Mouse (Mus musculus) limb, embryonic 10.5 days (tissue): ENCODE data around the gene Wars. TPM values are rescaled to one million over a fixed set of nuclear protein-coding genes. Genes with fewer than 3 reads are reported as not detected.
A peak's percentile ranks its signal among the peaks of the same experiment; 100 is the strongest.

ENCODE experiments used
- DNase-seq: peaks from one replicate; pipeline ENCODE4 v3.0.0-alpha.2; 2017; ENCODE audit warnings: low spot score
- H3K27ac ChIP-seq: fragments of 300-500 bp; sonication (generic); 2 replicates; pipeline ENCODE4 v1.5.1; 2016; ENCODE audit warnings: mild to moderate bottlenecking
- H3K27me3 ChIP-seq: fragments of 300-500 bp; sonication (generic); 2 replicates; pipeline ENCODE4 v1.6.1; 2016; ENCODE audit warnings: low read depth, mild to moderate bottlenecking; ENCODE audit not compliant: poor library complexity, severe bottlenecking
- H3K36me3 ChIP-seq: fragments of 300-500 bp; sonication (generic); 2 replicates; pipeline ENCODE4 v1.6.1; 2016; ENCODE audit warnings: mild to moderate bottlenecking, moderate library complexity
- H3K4me1 ChIP-seq: fragments of 300-500 bp; sonication (generic); 2 replicates; pipeline ENCODE4 v1.6.1; 2016
- H3K4me3 ChIP-seq: fragments of 300-500 bp; sonication (generic); 2 replicates; pipeline ENCODE4 v1.5.1; 2016; ENCODE audit warnings: mild to moderate bottlenecking, moderate library complexity
- H3K9me3 ChIP-seq: fragments of 300-500 bp; sonication (generic); replicated peaks from 2 replicates; pipeline ENCODE4 v1.6.1; 2016; ENCODE audit warnings: mild to moderate bottlenecking
- WGBS: fragments of 180-500 bp; shearing (Covaris S2); methylation state at CpG from one replicate; pipeline ENCODE4 v1.1.7; 2016; 5-methylcytosine and 5-hydroxymethylcytosine counted together
- polyA plus RNA-seq: library from polyadenylated mRNA; unstranded; fragments of >200 nt; fragmentation: Nextera tagmentation; extraction: Ambion mirVana; gene quantifications from 2 replicates; pipeline ENCODE4 v1.2.1, GENCODE M21; 2016

The Wars gene
- polyA plus RNA-seq, 1 experiment from 2014 or later, result 138 TPM

- no peak overlapping the region for H3K27ac ChIP-seq
- 82% methylated on average over 9 of the region's 11 CpGs for WGBS
- no peaks in the 10 kb centered on the region for H3K27me3 ChIP-seq
- no peak for DNase-seq
- H3K4me1 ChIP-seq, result peaks cover 18% of the 10 kb centered on the region
- H3K36me3 ChIP-seq, result peaks cover 3% of the 10 kb centered on the region; the same call in 1 of the 2 replicates
- no peaks in the 10 kb centered on the region for H3K9me3 ChIP-seq
- no peak overlapping the region for H3K4me3 ChIP-seq
Observed at GRCm38 (mm10) chr12:108926606-108927111, 32.7 kb upstream of the Wars start.

- Histone ChIP-seq H3K4me1 (peaks cover 54% of the 10 kb centered on the region), H3K27me3 (no peaks in the 10 kb centered on the region), H3K4me3 (no peak overlapping the region), H3K36me3 (peaks cover 9% of the 10 kb centered on the region), H3K27ac (peak overlapping the region; percentile 63; the same call in 1 of the 2 replicates), H3K9me3 (no peaks in the 10 kb centered on the region)
- no peak for DNase-seq
- 78% methylated on average over 4 of the region's 4 CpGs for WGBS
Observed at GRCm38 (mm10) chr12:108918753-108919152, 24.8 kb upstream of the Wars start.

- H3K36me3 ChIP-seq, result peaks cover 5% of the 10 kb centered on the region; the same call in 1 of the 2 replicates
- WGBS, result 70% methylated on average over 9 of the region's 9 CpGs
- no peak for DNase-seq
- peaks cover 66% of the 10 kb centered on the region for H3K4me1 ChIP-seq
- peak overlapping the region; percentile 63 for H3K27ac ChIP-seq
- no peaks in the 10 kb centered on the region for H3K27me3 ChIP-seq
- H3K4me3 ChIP-seq, result no peak overlapping the region
- no peaks in the 10 kb centered on the region for H3K9me3 ChIP-seq
Observed at GRCm38 (mm10) chr12:108917509-108917908, 23.5 kb upstream of the Wars start.

- H3K4me1 ChIP-seq, result peaks cover 76% of the 10 kb centered on the region
- 74% methylated on average over 7 of the region's 7 CpGs for WGBS
- DNase-seq, result no peak
- peaks cover 5% of the 10 kb centered on the region; the same call in 1 of the 2 replicates for H3K36me3 ChIP-seq
- H3K27ac ChIP-seq, result peak overlapping the region; percentile 84
- no peaks in the 10 kb centered on the region; the same call in 1 of the 2 replicates for H3K27me3 ChIP-seq
- no peak overlapping the region for H3K4me3 ChIP-seq
- H3K9me3 ChIP-seq, result no peaks in the 10 kb centered on the region
Observed at GRCm38 (mm10) chr12:108916447-108917042, 22.6 kb upstream of the Wars start.

GRCm38 (mm10) chr12:108915893-108916292 lies 21.9 kb upstream of the Wars start:
- H3K27ac ChIP-seq, result peak overlapping the region; percentile 84; the same call in 1 of the 2 replicates
- peaks cover 80% of the 10 kb centered on the region for H3K4me1 ChIP-seq
- H3K9me3 ChIP-seq, result no peaks in the 10 kb centered on the region
- no peaks in the 10 kb centered on the region; the same call in 1 of the 2 replicates for H3K27me3 ChIP-seq
- 0 out of 2 replicates have a peak overlapping the region, but pooled peaks have one; percentile 1 for H3K4me3 ChIP-seq
- WGBS, result 22% methylated on average over 6 of the region's 6 CpGs
- peak; percentile 48 for DNase-seq
- H3K36me3 ChIP-seq, result peaks cover 5% of the 10 kb centered on the region; the same call in 1 of the 2 replicates

GRCm38 (mm10) chr12:108914709-108915340 lies 20.9 kb upstream of the Wars start:
- DNase-seq, result peak; percentile 54
- H3K9me3 ChIP-seq, result no peaks in the 10 kb centered on the region
- H3K4me1 ChIP-seq, result peaks cover 83% of the 10 kb centered on the region
- peaks cover 1% of the 10 kb centered on the region; the same call in 1 of the 2 replicates for H3K36me3 ChIP-seq
- H3K27ac ChIP-seq, result peak overlapping the region; percentile 84
- 26% methylated on average over 12 of the region's 12 CpGs for WGBS
- H3K4me3 ChIP-seq, result peak overlapping the region; percentile 12; the same call in 1 of the 2 replicates
- no peaks in the 10 kb centered on the region; the same call in 1 of the 2 replicates for H3K27me3 ChIP-seq

GRCm38 (mm10) chr12:108914198-108914597 lies 20.2 kb upstream of the Wars start:
- peaks cover 85% of the 10 kb centered on the region for H3K4me1 ChIP-seq
- no peaks in the 10 kb centered on the region for H3K9me3 ChIP-seq
- H3K27ac ChIP-seq, result peak overlapping the region; percentile 84
- DNase-seq, result no peak
- 69% methylated on average over 3 of the region's 3 CpGs for whole genome bisulfite sequencing
- no peak overlapping the region for H3K4me3 ChIP-seq
- H3K36me3 ChIP-seq, result no peaks in the 10 kb centered on the region
- H3K27me3 ChIP-seq, result no peaks in the 10 kb centered on the region; the same call in 1 of the 2 replicates

GRCm38 (mm10) chr12:108912442-108912841 lies 18.5 kb upstream of the Wars start:
- Histone ChIP-seq H3K9me3 (no peaks in the 10 kb centered on the region), H3K4me1 (peaks cover 77% of the 10 kb centered on the region), H3K36me3 (no peaks in the 10 kb centered on the region), H3K27me3 (no peaks in the 10 kb centered on the region; the same call in 1 of the 2 replicates), H3K4me3 (no peak overlapping the region), H3K27ac (no peak overlapping the region)
- WGBS, result 88% methylated on average over 2 of the region's 2 CpGs
- DNase-seq, result no peak

- Histone ChIP-seq H3K4me3 (no peak overlapping the region), H3K9me3 (no peaks in the 10 kb centered on the region), H3K4me1 (peaks cover 68% of the 10 kb centered on the region), H3K27ac (no peak overlapping the region), H3K27me3 (peaks cover 4% of the 10 kb centered on the region), H3K36me3 (no peaks in the 10 kb centered on the region)
- WGBS, result 91% methylated on average over 8 of the region's 8 CpGs
- DNase-seq, result no peak
Observed at GRCm38 (mm10) chr12:108909846-108910433, 16.0 kb upstream of the Wars start.

- Histone ChIP-seq H3K9me3 (no peaks in the 10 kb centered on the region), H3K4me1 (peaks cover 45% of the 10 kb centered on the region), H3K27me3 (peaks cover 4% of the 10 kb centered on the region), H3K27ac (no peak overlapping the region), H3K4me3 (no peak overlapping the region), H3K36me3 (no peaks in the 10 kb centered on the region)
- no peak for DNase-seq
- 70% methylated on average over 12 of the region's 12 CpGs for WGBS
Observed at GRCm38 (mm10) chr12:108906398-108906797, 12.4 kb upstream of the Wars start.

GRCm38 (mm10) chr12:108905620-108906302 lies 11.8 kb upstream of the Wars start:
- Histone ChIP-seq H3K27ac (no peak overlapping the region), H3K27me3 (peaks cover 4% of the 10 kb centered on the region), H3K4me3 (no peak overlapping the region), H3K4me1 (peaks cover 42% of the 10 kb centered on the region), H3K9me3 (no peaks in the 10 kb centered on the region), H3K36me3 (no peaks in the 10 kb centered on the region)
- WGBS, result 50% methylated on average over 14 of the region's 14 CpGs
- no peak for DNase-seq

GRCm38 (mm10) chr12:108904276-108904653 lies 10.3 kb upstream of the Wars start:
- H3K27ac ChIP-seq, result 0 out of 2 replicates have a peak overlapping the region, but pooled peaks have one; percentile 53
- no peak for DNase-seq
- H3K27me3 ChIP-seq, result peaks cover 4% of the 10 kb centered on the region
- H3K4me3 ChIP-seq, result no peak overlapping the region
- H3K4me1 ChIP-seq, result peaks cover 38% of the 10 kb centered on the region
- 76% methylated on average over 8 of the region's 8 CpGs for WGBS
- 0 out of 2 replicates have a peak, but pooled peaks cover 6% of the 10 kb centered on the region for H3K36me3 ChIP-seq
- H3K9me3 ChIP-seq, result no peaks in the 10 kb centered on the region
